Mouse (Mus musculus) liver, embryonic 15.5 days (tissue): ENCODE results near the gene Uck1. TPM values are rescaled to one million over a fixed set of nuclear protein-coding genes. Genes with fewer than 3 reads are reported as not detected.

ENCODE experiments used
- ATAC-seq: fragments of 200-750 bp; cut with Nextera tagmentation; 2 replicates; pipeline ENCODE4 v1.8.0; 2017; ENCODE audit warnings: moderate number of reproducible peaks, mild to moderate bottlenecking, moderate library complexity; ENCODE audit not compliant: insufficient read depth
- H3K27ac ChIP-seq: fragments of 300-500 bp; sonication (generic); replicated peaks from 2 replicates; pipeline ENCODE4 v1.5.1; 2015; ENCODE audit warnings: mild to moderate bottlenecking, inconsistent platforms
- H3K27me3 ChIP-seq: fragments of 300-500 bp; sonication (generic); 2 replicates; pipeline ENCODE4 v1.6.1; 2015; ENCODE audit warnings: mild to moderate bottlenecking, inconsistent platforms
- H3K36me3 ChIP-seq: fragments of 300-500 bp; sonication (generic); replicated peaks from 2 replicates; pipeline ENCODE4 v1.6.1; 2015; ENCODE audit warnings: moderate library complexity, mild to moderate bottlenecking, inconsistent platforms
- H3K4me1 ChIP-seq: fragments of 300-500 bp; sonication (generic); replicated peaks from 2 replicates; pipeline ENCODE4 v1.6.1; 2015; ENCODE audit warnings: inconsistent platforms
- H3K4me2 ChIP-seq: fragments of 300-500 bp; sonication (generic); 2 replicates; pipeline ENCODE4 v1.6.1; 2015; ENCODE audit warnings: moderate library complexity, mild to moderate bottlenecking, inconsistent platforms
- H3K4me3 ChIP-seq: fragments of 300-500 bp; sonication (generic); replicated peaks from 2 replicates; pipeline ENCODE4 v1.5.1; 2015; ENCODE audit warnings: mild to moderate bottlenecking, inconsistent platforms
- H3K9ac ChIP-seq: fragments of 300-500 bp; sonication (generic); 2 replicates; pipeline ENCODE4 v1.6.1; 2015; ENCODE audit warnings: moderate library complexity, mild to moderate bottlenecking, inconsistent platforms
- H3K9me3 ChIP-seq: fragments of 300-500 bp; sonication (generic); replicated peaks from 2 replicates; pipeline ENCODE4 v1.6.1; 2016; ENCODE audit warnings: inconsistent platforms
- WGBS: fragments of 180-500 bp; shearing (Covaris S2); methylation state at CpG from one replicate; pipeline ENCODE4 v1.1.7; 2015; ENCODE audit warnings: mixed read lengths; ENCODE audit not compliant: insufficient replicate concordance; 5-methylcytosine and 5-hydroxymethylcytosine counted together
- polyA plus RNA-seq: library from polyadenylated mRNA; unstranded; fragments of >200 nt; fragmentation: Nextera tagmentation; extraction: Ambion mirVana; gene quantifications from 2 replicates; pipeline ENCODE4 v1.2.1, GENCODE M21; 2015

Uck1 gene
- polyA plus RNA-seq, 1 experiment from 2014 or later: 24.9 TPM

DNA sequence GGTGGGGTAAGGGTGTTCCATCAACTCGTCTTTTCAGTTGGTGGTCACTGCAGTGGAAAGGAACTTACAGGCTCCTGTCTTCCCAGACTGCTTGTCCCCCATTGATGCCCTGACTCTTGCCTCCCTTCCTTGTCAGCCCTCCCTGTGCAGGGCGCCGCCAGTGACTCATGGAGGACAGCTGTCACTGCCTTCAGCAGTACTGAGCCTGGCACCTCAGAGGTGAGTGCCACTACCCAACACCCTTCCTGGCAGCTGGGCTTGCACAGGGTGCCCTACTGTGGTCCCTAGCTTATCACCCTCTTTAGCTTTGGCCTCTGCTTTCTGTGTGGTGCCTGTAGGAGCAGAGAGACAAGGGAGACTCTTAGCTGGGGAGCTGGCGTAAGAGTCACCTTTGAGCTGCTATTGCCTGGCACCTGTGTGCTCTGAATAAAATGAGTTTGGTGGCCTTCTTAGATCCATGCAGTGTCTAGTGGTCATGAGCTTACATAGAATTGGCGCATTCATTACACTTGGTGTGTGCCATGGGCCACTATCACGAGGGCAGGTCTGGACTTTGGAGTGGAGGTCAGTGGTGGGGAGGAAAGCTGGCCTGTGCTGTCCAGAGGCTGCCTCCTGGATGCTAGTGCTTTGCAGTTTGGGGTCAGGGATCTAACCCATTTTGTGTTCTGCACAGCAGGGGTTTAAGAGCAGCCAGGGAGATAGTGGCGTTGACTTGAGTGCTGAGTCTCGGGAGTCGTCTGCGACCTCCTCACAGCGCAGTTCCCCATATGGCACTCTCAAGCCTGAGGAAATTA is 41.2 kb downstream of the Uck1 start:
- Histone ChIP-seq H3K27ac (no peak overlapping the region), H3K9me3 (no peaks in the 10 kb centered on the region), H3K36me3 (peaks cover 100% of the 10 kb centered on the region), H3K4me1 (no peaks in the 10 kb centered on the region), H3K4me2 (no peak overlapping the region), H3K27me3 (no peaks in the 10 kb centered on the region), H3K4me3 (no peak overlapping the region), H3K9ac (no peak overlapping the region)
- 83% methylated on average over 11 of the region's 11 CpGs for WGBS
- ATAC-seq: no peak

DNA sequence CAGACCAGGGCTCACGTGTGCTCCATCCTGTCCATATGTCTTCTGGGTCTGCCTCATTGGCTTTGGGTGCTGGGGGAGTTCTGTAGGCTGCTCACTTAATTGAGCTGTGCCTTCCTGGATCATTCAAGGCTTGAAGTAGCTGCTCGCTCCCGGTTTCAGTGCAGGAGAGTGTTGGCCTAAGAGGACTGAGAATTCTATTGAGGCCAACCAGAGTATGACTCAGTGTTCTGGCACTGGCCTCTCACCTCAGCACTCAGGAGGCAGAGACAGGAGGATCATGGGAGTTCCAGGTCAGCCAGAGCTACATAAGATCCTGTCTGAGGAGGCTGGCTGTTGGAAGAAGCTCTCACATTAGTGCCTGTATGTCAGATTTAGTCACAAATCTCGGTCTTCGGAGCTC is 41.8 kb downstream of the Uck1 start:
- WGBS: 88% methylated on average over 5 of the region's 5 CpGs
- Histone ChIP-seq H3K36me3 (peaks cover 100% of the 10 kb centered on the region), H3K4me1 (no peaks in the 10 kb centered on the region), H3K9ac (no peak overlapping the region), H3K27me3 (no peaks in the 10 kb centered on the region), H3K27ac (no peak overlapping the region), H3K9me3 (no peaks in the 10 kb centered on the region), H3K4me3 (no peak overlapping the region), H3K4me2 (no peak overlapping the region)
- ATAC-seq: no peak

DNA sequence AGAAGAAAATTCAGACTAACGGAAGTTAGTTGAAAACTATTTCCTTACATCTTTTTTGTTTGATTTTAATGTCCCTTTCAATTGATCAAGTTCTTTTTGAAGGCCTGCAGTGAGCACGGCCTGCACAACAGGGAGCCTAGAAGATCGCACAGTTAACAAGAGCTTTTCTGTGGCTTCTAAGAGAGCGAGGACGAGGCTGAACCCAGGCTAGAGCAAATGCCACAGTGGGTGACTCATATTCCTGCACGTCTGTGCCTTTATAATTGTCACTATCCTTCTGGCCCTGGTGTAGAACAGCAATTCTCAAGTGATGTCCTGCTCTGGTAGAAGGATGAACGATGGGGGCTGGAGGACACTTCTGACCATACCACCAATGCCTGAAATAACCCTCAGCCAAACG is 42.3 kb downstream of the Uck1 start:
- Histone ChIP-seq H3K9me3 (no peaks in the 10 kb centered on the region), H3K36me3 (peaks cover 100% of the 10 kb centered on the region), H3K4me1 (no peaks in the 10 kb centered on the region), H3K4me2 (no peak overlapping the region), H3K27me3 (no peaks in the 10 kb centered on the region), H3K9ac (no peak overlapping the region), H3K4me3 (no peak overlapping the region), H3K27ac (no peak overlapping the region)
- 80% methylated on average over 8 of the region's 8 CpGs for WGBS
- no peak for ATAC-seq

DNA sequence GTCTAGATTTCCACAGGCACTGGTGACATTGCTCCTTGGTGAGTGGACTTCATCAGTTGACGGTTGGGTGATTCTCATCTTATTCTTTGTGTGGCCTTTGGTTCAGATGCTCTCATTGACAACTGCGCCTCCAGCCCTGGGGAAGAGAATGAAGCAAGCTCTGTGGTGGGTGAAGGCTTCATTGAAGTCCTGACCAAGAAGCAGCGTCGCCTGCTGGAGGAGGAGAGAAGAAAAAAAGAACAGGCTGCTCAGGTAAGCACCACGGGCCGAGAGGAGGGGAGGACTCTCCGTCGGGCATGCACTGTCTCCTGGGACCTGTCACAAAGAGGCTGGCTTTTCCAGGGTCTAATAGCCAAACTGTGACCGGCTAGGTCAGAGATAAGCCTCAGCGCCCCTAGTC is 43.5 kb downstream of the Uck1 start:
- no peak for ATAC-seq
- Histone ChIP-seq H3K4me1 (no peaks in the 10 kb centered on the region), H3K36me3 (peaks cover 100% of the 10 kb centered on the region), H3K27me3 (no peaks in the 10 kb centered on the region), H3K4me3 (no peak overlapping the region), H3K9me3 (no peaks in the 10 kb centered on the region), H3K9ac (no peak overlapping the region), H3K27ac (no peak overlapping the region), H3K4me2 (no peak overlapping the region)
- WGBS: 77% methylated on average over 10 of the region's 10 CpGs

DNA sequence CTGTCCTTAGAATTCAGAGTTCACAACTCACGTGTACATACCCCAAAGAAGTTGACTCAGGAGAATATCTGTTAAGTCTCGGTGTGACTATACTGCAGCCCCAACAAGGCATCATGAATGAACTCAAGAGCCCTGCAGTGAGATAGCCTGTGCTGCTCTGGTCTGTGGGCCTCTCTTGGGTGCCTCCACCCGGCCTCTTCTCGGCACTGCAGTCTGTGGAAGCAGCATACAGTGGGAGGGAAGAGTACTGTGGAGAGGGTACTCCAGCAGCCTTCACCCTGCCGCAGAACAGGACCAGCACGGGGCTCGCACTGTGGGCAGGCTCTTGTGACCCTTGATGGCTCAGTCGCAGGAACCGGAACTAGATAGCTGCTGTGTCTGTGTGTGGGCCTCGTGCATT is 44.4 kb downstream of the Uck1 start:
- Histone ChIP-seq H3K9me3 (no peaks in the 10 kb centered on the region), H3K27me3 (no peaks in the 10 kb centered on the region), H3K9ac (no peak overlapping the region), H3K4me1 (no peaks in the 10 kb centered on the region), H3K4me2 (no peak overlapping the region), H3K27ac (no peak overlapping the region), H3K36me3 (peaks cover 100% of the 10 kb centered on the region), H3K4me3 (no peak overlapping the region)
- ATAC-seq: no peak
- 80% methylated on average over 10 of the region's 10 CpGs for WGBS

DNA sequence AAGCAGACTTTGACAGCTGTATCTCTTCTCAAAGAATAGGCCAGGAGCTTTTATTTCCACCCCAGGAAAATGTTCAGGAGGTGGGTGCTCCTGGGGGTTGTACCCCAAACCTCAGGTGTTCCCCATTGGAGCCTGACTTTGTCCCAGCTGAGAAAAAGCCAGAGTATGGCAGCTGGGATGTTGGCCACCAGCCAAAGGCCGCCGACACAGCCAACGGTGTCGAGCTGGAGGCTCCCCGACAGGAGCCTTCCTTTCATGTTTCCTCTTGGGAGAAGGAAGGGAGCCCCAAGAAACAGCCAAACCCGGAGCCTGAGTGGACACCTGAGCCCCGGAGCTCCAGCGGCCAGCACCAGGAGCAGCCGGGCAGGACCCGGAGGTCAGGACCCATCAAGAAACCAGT is 47.0 kb downstream of the Uck1 start:
- Histone ChIP-seq H3K4me2 (no peak overlapping the region), H3K27ac (no peak overlapping the region), H3K4me3 (no peak overlapping the region), H3K27me3 (no peaks in the 10 kb centered on the region), H3K9me3 (no peaks in the 10 kb centered on the region), H3K4me1 (no peaks in the 10 kb centered on the region), H3K9ac (no peak overlapping the region), H3K36me3 (peaks cover 99% of the 10 kb centered on the region)
- WGBS: 82% methylated on average over 10 of the region's 10 CpGs
- ATAC-seq: no peak

DNA sequence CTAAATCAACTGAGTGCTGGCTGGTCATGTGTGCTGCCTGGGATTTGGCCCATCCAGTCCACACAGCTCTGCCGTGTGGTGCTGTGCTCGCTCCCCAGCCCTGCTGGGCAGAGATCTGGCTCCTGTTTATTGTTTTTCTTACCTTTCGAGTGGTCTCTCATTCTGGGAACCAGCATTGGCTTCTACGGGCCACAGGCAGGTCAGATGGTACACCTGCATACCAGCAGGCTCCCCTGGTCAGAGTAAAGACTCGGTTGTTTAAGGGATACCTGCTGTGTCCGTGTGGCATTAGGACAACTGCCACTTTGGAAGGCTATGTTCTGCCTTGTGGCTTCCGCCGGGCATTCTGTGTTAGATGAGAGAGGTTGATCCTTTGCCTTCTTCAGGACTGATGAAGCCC is 48.3 kb downstream of the Uck1 start:
- no peaks in the 10 kb centered on the region for H3K9me3 ChIP-seq
- H3K4me1 ChIP-seq: peaks cover 6% of the 10 kb centered on the region; the same call in 1 of the 2 replicates
- no peak overlapping the region for H3K27ac ChIP-seq
- H3K4me2 ChIP-seq: no peak overlapping the region
- H3K36me3 ChIP-seq: peaks cover 99% of the 10 kb centered on the region
- no peak for ATAC-seq
- no peak overlapping the region for H3K4me3 ChIP-seq
- WGBS: 82% methylated on average over 8 of the region's 8 CpGs
- H3K9ac ChIP-seq: no peak overlapping the region
- no peaks in the 10 kb centered on the region for H3K27me3 ChIP-seq

DNA sequence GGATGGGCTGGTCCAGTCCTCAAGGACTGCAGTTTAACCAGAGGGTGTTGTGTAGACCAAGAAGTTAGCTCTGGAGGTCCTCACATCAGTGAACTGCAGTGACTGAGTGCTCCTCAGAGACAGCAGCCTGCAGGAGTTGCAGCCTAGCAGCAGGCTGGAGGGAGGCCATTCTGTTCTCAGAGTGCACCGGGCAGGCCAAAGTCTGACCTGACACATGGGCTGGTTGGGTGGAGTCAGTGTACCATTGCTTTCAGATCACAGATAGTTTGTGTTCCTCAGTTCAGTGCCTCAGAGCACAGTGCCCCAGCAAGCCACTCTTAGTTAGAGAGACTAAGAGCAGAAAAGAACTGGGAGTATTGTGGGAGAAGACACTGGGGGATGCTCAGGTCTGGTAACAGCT is 52.3 kb downstream of the Uck1 start:
- H3K4me2 ChIP-seq: no peak overlapping the region
- no peak overlapping the region for H3K4me3 ChIP-seq
- H3K9me3 ChIP-seq: no peaks in the 10 kb centered on the region
- H3K36me3 ChIP-seq: peaks cover 99% of the 10 kb centered on the region
- H3K4me1 ChIP-seq: peaks cover 6% of the 10 kb centered on the region; the same call in 1 of the 2 replicates
- no peak overlapping the region for H3K27ac ChIP-seq
- no peaks in the 10 kb centered on the region for H3K27me3 ChIP-seq
- WGBS: 75% methylated on average over 1 of the region's 1 CpGs
- no peak overlapping the region for H3K9ac ChIP-seq
- peak; percentile 33; the same call in 1 of the 2 replicates for ATAC-seq

Other genes starting within 250 kb of the Uck1 start
- 11.4 TPM in 2 replicates for gene Fam78a, start 175.3 kb downstream of the Uck1 start, polyA plus RNA-seq
- gene Plpp7, start 164.6 kb downstream of the Uck1 start, polyA plus RNA-seq: 1.9 and 2.0 TPM in 2 replicates
- 8.3 and 9.6 TPM in 2 replicates for gene Prrc2b, start 109.1 kb downstream of the Uck1 start, polyA plus RNA-seq
- 11.9 and 14.9 TPM in 2 replicates for gene Pomt1, start 23.6 kb downstream of the Uck1 start, polyA plus RNA-seq
- gene Golga2, start 27.2 kb upstream of the Uck1 start, polyA plus RNA-seq: 7.9 and 10.2 TPM in 2 replicates
- gene Swi5, start 27.9 kb upstream of the Uck1 start, polyA plus RNA-seq: 156 and 158 TPM in 2 replicates
- 17.0 and 18.0 TPM in 2 replicates for gene Ciz1, start 92.2 kb upstream of the Uck1 start, polyA plus RNA-seq
- gene Dnm1, start 93.2 kb upstream of the Uck1 start, polyA plus RNA-seq: 0.44 and 0.50 TPM in 2 replicates
- 25.0 and 29.0 TPM in 2 replicates for gene 1110008P14Rik, start 121.8 kb upstream of the Uck1 start, polyA plus RNA-seq
- 185 and 214 TPM in 2 replicates for gene Lcn2, start 128.1 kb upstream of the Uck1 start, polyA plus RNA-seq
- gene Ptges2, start 135.7 kb upstream of the Uck1 start, polyA plus RNA-seq: 12.0 and 12.2 TPM in 2 replicates
- 2.4 TPM in 2 replicates for gene Naif1, start 190.3 kb upstream of the Uck1 start, polyA plus RNA-seq
- 9.6 and 10.4 TPM in 2 replicates for gene Slc25a25, start 191.3 kb upstream of the Uck1 start, polyA plus RNA-seq